8 mouse cellular contexts compared by ENCODE assay signal in the genomic region with DNA sequence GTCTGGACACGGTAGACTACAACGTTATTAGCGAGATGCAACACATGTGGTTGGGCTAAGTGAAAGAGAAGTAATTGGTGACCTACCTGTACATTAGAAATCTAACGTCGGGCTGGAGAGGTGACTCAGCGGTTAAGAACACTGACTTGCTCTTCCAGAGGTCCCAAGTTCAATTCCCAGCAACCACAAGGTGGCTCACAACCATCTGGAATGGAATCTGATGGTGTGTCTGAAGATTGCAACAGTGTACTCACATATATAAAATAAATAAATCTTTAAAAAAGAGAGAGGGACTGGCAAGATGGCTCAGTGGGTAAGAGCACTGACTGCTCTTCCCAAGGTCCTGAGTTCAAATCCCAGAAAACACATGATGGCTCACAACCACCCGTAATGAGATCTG. TPM values are rescaled to one million over a fixed set of nuclear protein-coding genes. Genes with fewer than 3 reads are reported as not detected.
DNase-seq lines count a peak whose midpoint lies in the region; ATAC-seq and TF ChIP-seq lines count a peak whose summit lies in the region.
"Not testable (repeated sequence)": the region's sequence is repeated elsewhere in the genome, so short reads cannot be mapped to it uniquely, and the experiment has no call there.

No protein-coding gene starts in this region.

- not testable (repeated sequence) for H3ac ChIP-seq in myocyte (ENCODE audit: control insufficient read depth, insufficient read length)

- not testable (repeated sequence) for H3K9me3 ChIP-seq in E14TG2a.4 (ENCODE audit: low read length); MEL (replicated peaks; ENCODE audit: insufficient read depth, low read length); forebrain, postnatal 0 days (ENCODE audit: low read length); hindbrain, postnatal 0 days (ENCODE audit: low read length)

- TF ChIP-seq RAD21 in MEL (IDR thresholded peaks at IDR 0.05; ENCODE audit: low read depth, low read length): not testable (repeated sequence)

- not testable (repeated sequence) for H3K79me2 ChIP-seq in MEL (ENCODE audit: control insufficient read depth, insufficient read depth, low read length, poor library complexity); myocyte (ENCODE audit: control insufficient read depth, insufficient read depth)

- WGBS in forebrain, postnatal 0 days: 90% methylated on average over 7 of the region's 7 CpGs
- WGBS in hindbrain, postnatal 0 days: 89% methylated on average over 7 of the region's 7 CpGs

- H3K36me3 ChIP-seq in E14TG2a.4 (ENCODE audit: insufficient read depth, low read length); MEL (ENCODE audit: control insufficient read depth in 1 of 2, insufficient read depth in 2 of 2, low read length in 2 of 2); forebrain, postnatal 0 days (ENCODE audit: insufficient read depth); hindbrain, postnatal 0 days (ENCODE audit: insufficient read depth, low read length); myocyte (ENCODE audit: control insufficient read depth, insufficient read depth): not testable (repeated sequence)

- DNase-seq in 3T3-L1 (ENCODE audit: low read depth, low spot score): peak; percentile 83
- DNase-seq in MEL (ENCODE audit: low read depth, low spot score); forebrain, postnatal 0 days; hindbrain, postnatal 0 days (ENCODE audit: low spot score); layer of hippocampus, adult 2 months (ENCODE audit: low spot score in 2 of 2): not testable (repeated sequence)
- DNase-seq in adipocyte (ENCODE audit: low spot score): peak; percentile 57

- H3K4me1 ChIP-seq in E14TG2a.4 (replicated peaks; ENCODE audit: low read depth, low read length): peaks cover 69% of the 10 kb centered on the region
- peaks cover 2 to 12% of the 10 kb centered on the region in 2 experiments; a peak in 3 of 4 replicates for H3K4me1 ChIP-seq in MEL (ENCODE audit: control insufficient read depth in 1 of 2, insufficient read depth in 2 of 2, low read length in 2 of 2)
- not testable (repeated sequence) for H3K4me1 ChIP-seq in forebrain, postnatal 0 days (ENCODE audit: insufficient read depth); hindbrain, postnatal 0 days (ENCODE audit: insufficient read depth, low read length)

- not testable (repeated sequence) for H3K27ac ChIP-seq in MEL (ENCODE audit: control insufficient read depth, low read depth, low read length); forebrain, postnatal 0 days (ENCODE audit: low read depth, low read length); hindbrain, postnatal 0 days; layer of hippocampus, adult 2 months

- H3K9ac ChIP-seq in MEL (ENCODE audit: control insufficient read depth, low read depth, low read length, poor library complexity, severe bottlenecking); forebrain, postnatal 0 days; hindbrain, postnatal 0 days (replicated peaks; ENCODE audit: low read length): not testable (repeated sequence)

- not testable (repeated sequence) for H3K4me2 ChIP-seq in forebrain, postnatal 0 days (ENCODE audit: low read depth); hindbrain, postnatal 0 days (ENCODE audit: low read depth, low read length)
- peak overlapping the region; percentile 82 for H3K4me2 ChIP-seq in myocyte (ENCODE audit: low read depth)

- peak overlapping the region; percentile 51 for H3K4me3 ChIP-seq in E14TG2a.4 (replicated peaks; ENCODE audit: low read length)
- not testable (repeated sequence) for H3K4me3 ChIP-seq in MEL (ENCODE audit: control insufficient read depth in 1 of 2, insufficient read depth in 1 of 2, low read depth in 2 of 2, low read length in 2 of 2); forebrain, postnatal 0 days (ENCODE audit: low read depth, low read length); hindbrain, postnatal 0 days (ENCODE audit: low read length); layer of hippocampus, adult 2 months
- peak overlapping the region; percentile 18 for H3K4me3 ChIP-seq in myocyte

- TF ChIP-seq CTCF in E14TG2a.4 (conservative IDR thresholded peaks at IDR 0.05; ENCODE audit: low read length); MEL (IDR thresholded peaks at IDR 0.05 in 2 of 3, conservative IDR thresholded peaks at IDR 0.05 in 1 of 3; ENCODE audit: control insufficient read depth in 1 of 3, insufficient read depth in 1 of 3, low read depth in 2 of 3, low read length in 3 of 3, poor library complexity in 1 of 3, severe bottlenecking in 1 of 3): not testable (repeated sequence)
- TF ChIP-seq CTCF in forebrain, postnatal 0 days (IDR thresholded peaks at IDR 0.05; ENCODE audit: low read depth): peak; percentile 29; the same call in 1 of the 2 replicates
- peak; percentile 46 for TF ChIP-seq CTCF in hindbrain, postnatal 0 days (IDR thresholded peaks at IDR 0.05; ENCODE audit: low read depth)
- TF ChIP-seq CTCF in layer of hippocampus, adult 2 months (conservative IDR thresholded peaks at IDR 0.05): peak; percentile 36

- TF ChIP-seq EP300 in MEL (IDR thresholded peaks at IDR 0.05; ENCODE audit: low read depth in 1 of 2, low read length in 2 of 2): not testable (repeated sequence)

- not testable (repeated sequence) for TF ChIP-seq POLR2A in MEL (IDR thresholded peaks at IDR 0.05; ENCODE audit: control insufficient read depth in 1 of 2, insufficient read depth in 1 of 2, low read depth in 1 of 2, low read length in 2 of 2, poor library complexity in 1 of 2); myocyte (IDR thresholded peaks at IDR 0.05; ENCODE audit: insufficient read length, low read depth)

- H3K27me3 ChIP-seq in E14TG2a.4 (ENCODE audit: insufficient read depth, low read length): peaks cover 40% of the 10 kb centered on the region
- H3K27me3 ChIP-seq in MEL (ENCODE audit: control insufficient read depth in 1 of 2, insufficient read depth in 2 of 2, low read length in 2 of 2); hindbrain, postnatal 0 days (ENCODE audit: insufficient read depth, low read length); myocyte (ENCODE audit: control insufficient read depth, insufficient read depth, insufficient read length): not testable (repeated sequence)
- peaks cover 12% of the 10 kb centered on the region for H3K27me3 ChIP-seq in forebrain, postnatal 0 days (ENCODE audit: insufficient read depth, low read length)

- not testable (repeated sequence) for ATAC-seq in forebrain, postnatal 0 days; hindbrain, postnatal 0 days

TF ChIP-seq in MEL, 35 proteins besides CTCF, POLR2A, EP300 and RAD21:
- TF ChIP-seq SMC3 (IDR thresholded peaks at IDR 0.05; ENCODE audit: low read depth, low read length): peak; percentile 18; the same call in 1 of the 2 replicates

TF ChIP-seq in myocyte, 11 proteins besides CTCF, POLR2A, EP300 and RAD21:
- TF ChIP-seq CEBPB (IDR thresholded peaks at IDR 0.05; ENCODE audit: insufficient read depth, poor library complexity, severe bottlenecking): peak; percentile 71; the same call in 1 of the 2 replicates

RNA-seq across cellular contexts. Expression of gene Hnrnpa3, which starts 48.5 kb away (rescaled TPM):
- total RNA-seq in MEL (2012; rRNA removed): 126 and 171 TPM in 2 replicates
- polyA plus RNA-seq in MEL (2012; ENCODE audit: insufficient read depth in 1 of 2, insufficient read length in 2 of 2, low read depth in 1 of 2, low replicate concordance in 2 of 2, missing spikeins in 1 of 2): 100 to 1,000 TPM; 342 to 437 TPM
- total RNA-seq in forebrain, postnatal 0 days (2014; rRNA removed): 85.7 and 107 TPM in 2 replicates
- 101 and 132 TPM in 2 replicates for polyA plus RNA-seq in forebrain, postnatal 0 days (2015; fragmentation: Nextera tagmentation; extraction: Ambion mirVana)
- total RNA-seq in hindbrain, postnatal 0 days (2014; rRNA removed): 64.9 and 67.8 TPM in 2 replicates
- 131 and 137 TPM in 2 replicates for polyA plus RNA-seq in hindbrain, postnatal 0 days (2015; fragmentation: Nextera tagmentation; extraction: Ambion mirVana)
- total RNA-seq in layer of hippocampus, adult 2 months (2021): 100 to 1,000 TPM; 305 to 319 TPM
- polyA plus RNA-seq in myocyte (2012; fragmentation: generic; extraction: Trizol): 193 TPM
